Mouse (Mus musculus) thymus, adult 18-20 months (tissue): Measurements from ENCODE around the gene Opcml.

Experiments used
- DNase-seq, 2 experiments: peaks; one replicate each; pipeline ENCODE4 v3.0.0; 2022; ENCODE audit warnings: mixed read lengths in 2 of 2

The Opcml gene

GRCm38 (mm10) chr9:27842806-27843205, 52.2 kb downstream of the Opcml start:
- DNase-seq = no peak

- DNase-seq = no peak
These were observed 81.0 kb downstream of the Opcml start for GRCm38 (mm10) chr9:27871624-27872023.

DNA sequence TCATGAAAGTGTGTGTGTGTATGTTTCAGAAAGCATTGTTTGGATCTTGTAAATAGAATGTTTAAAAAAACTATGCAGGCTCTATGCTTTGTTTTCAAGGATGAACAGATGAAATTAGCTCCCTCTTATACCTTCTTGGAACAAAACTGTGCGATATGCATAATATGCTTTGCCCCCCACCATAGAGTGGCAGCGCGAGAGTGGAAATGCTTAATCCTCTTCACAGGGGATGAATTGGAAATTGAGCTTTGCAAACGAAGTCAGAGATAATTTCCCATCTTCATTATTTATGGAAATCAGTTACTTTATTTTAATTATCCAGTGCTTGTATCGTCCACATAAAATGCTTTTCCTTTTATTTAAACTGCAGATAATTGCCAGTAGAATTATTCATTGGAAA, 99.1 kb downstream of the Opcml start:
- DNase-seq = no peak

- DNase-seq = no peak
These were observed 126.7 kb downstream of the Opcml start for GRCm38 (mm10) chr9:27917250-27917649.

DNA sequence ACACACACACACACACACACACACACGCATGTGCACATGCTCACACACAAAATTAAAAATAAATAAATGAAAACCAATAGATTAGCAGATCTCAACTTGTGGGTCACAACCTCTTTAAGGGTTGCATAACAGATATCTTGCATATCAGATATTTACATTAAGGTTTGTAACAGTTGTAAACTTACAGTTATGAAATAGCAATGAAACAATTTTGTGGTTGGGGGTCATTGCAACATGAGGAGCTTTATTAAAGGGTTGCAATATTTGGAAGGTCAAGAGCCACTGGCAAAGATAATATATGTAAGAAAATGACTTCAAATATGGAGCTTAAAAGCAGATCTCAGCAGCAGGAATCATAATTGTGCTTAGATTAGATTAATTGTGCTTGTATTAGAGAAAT, 132.9 kb downstream of the Opcml start:
- DNase-seq = no peak

GRCm38 (mm10) chr9:27923945-27924825, 133.6 kb downstream of the Opcml start:
- DNase-seq = no peak

GRCm38 (mm10) chr9:27925650-27926049, 135.1 kb downstream of the Opcml start:
- DNase-seq = no peak

- DNase-seq = no peak
These were observed 146.7 kb downstream of the Opcml start for GRCm38 (mm10) chr9:27937253-27937652.

- no peak for DNase-seq
These were observed 147.1 kb downstream of the Opcml start for GRCm38 (mm10) chr9:27937660-27938059.

GRCm38 (mm10) chr9:27945323-27946010, 154.9 kb downstream of the Opcml start:
- no peak for DNase-seq

GRCm38 (mm10) chr9:27951110-27951509, 160.5 kb downstream of the Opcml start:
- no peak for DNase-seq

DNA sequence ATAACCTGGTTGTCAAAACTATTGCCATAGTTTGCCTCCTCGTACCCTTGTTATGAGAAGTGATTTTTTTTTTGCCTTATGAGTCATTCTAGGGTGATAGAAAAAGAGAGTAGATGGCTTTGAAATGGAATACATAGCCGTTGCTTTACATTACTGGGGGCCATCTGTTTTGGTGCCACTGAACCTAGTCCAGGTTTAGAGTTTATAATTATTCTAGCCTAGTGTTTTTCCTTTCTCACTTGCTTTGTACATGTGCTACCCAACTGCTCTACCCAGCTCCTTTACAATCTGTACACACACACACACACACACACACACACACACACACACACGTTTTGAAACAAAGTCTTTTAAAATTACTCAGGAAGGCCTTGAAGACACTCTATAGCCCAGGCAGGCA, 171.1 kb downstream of the Opcml start:
- DNase-seq = no peak

GRCm38 (mm10) chr9:27963385-27963784, 172.8 kb downstream of the Opcml start:
- no peak for DNase-seq

- DNase-seq = no peak
These were observed 174.5 kb downstream of the Opcml start for GRCm38 (mm10) chr9:27964902-27965550.

DNA sequence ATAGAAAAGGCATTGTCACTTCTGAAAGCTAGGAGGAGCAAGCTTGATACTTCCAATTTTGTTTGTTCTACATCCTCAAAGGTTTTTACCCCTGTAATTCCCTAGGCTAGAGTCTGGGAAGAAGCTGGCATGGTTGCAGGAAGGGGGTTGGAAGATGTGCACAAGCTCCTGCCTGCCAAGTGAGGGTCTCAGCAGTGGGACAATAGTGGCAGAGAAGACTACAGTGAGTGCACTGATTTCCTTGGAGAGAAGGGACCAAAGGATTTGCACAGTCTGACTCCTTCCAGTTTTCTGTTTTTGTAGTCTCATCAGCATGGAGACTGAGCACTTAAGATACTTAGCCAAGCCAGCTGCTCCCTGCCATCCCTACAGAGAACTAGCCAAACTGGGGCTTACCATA, 177.7 kb downstream of the Opcml start:
- no peak for DNase-seq

GRCm38 (mm10) chr9:27972293-27972692, 181.7 kb downstream of the Opcml start:
- DNase-seq = no peak

DNA sequence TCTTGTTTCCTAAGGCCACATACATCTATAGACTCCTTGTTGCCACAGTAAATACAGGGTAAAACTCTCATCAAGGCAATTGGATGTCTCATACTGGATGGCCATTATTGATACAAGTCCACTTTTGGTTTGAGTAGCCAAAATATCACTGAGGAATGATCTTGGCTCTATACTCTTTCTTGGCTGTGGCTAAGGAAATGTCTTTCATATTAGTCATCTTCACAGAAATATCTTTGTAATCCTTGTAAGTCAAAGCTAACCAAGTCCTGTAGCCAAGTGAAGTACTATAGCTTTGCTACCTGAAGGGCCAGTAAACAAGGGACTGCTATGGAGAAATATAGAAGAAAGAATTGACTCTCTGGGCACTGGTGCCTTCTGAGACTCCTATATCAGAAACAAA, 192.0 kb downstream of the Opcml start:
- DNase-seq = no peak

GRCm38 (mm10) chr9:27986604-27987588, 196.3 kb downstream of the Opcml start:
- no peak for DNase-seq

GRCm38 (mm10) chr9:27991611-27992010, 201.0 kb downstream of the Opcml start:
- DNase-seq = no peak

GRCm38 (mm10) chr9:27996536-27996935, 206.0 kb downstream of the Opcml start:
- no peak for DNase-seq

DNA sequence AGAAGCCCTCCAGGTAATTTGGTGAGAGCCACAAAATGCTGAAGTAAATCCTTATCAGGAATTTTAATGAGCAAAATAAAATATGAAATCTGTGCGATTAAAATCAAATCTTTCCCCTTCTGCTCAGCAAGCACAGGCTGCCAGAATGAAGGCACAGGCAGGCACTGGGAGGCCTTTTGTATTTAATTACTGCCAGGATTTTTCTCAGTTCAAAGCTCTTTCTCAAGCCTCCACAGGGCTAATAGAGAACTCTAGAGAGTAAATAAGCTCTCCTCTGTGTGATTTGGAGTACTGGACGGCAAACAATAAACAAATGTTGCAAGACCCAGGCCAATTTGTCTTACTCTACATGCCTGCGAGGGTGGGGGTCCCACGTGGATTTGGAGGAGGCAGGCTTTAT, 208.2 kb downstream of the Opcml start:
- DNase-seq = no peak

DNA sequence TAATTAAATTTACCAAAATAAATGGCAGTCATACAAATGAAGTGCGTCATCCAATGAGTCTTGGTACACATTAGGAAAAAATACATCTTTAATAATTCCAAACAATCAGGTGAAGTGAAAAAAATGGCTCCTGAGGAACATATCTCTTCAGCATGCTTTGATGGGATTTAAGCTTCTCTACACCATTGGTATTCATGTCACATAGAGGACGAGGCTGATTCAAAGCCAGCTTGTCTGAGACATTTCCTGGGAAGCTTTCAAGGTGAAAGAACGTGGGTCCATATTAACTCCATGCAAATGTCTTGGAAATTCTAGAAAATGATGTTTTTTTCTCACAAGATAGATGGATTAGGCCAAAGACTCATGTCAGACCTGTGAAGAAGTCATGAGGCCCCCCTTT, 212.6 kb downstream of the Opcml start:
- DNase-seq = no peak
